Mouse (Mus musculus) MEL (cell line): Measurements from ENCODE around the gene Atxn7l3b.

Experiments
- CHD2 ChIP-seq: IDR thresholded peaks from 2 replicates; pipeline ENCODE4 v1.6.1; 2011; ENCODE audit warnings: low read length, improper control_type of control experiment
- CTCF ChIP-seq, 3 experiments: IDR thresholded peaks in 2 of 3; conservative IDR thresholded peaks in 1 of 3; 2 replicates each; pipeline ENCODE4 v1.5.1; 2011 to 2012; ENCODE audit warnings: low read length in 3 of 3, low read depth in 2 of 3, mild to moderate bottlenecking in 2 of 3, improper control_type of control experiment in 1 of 3, inconsistent platforms in 1 of 3, mixed read lengths in 1 of 3, moderate library complexity in 1 of 3; ENCODE audit not compliant: control insufficient read depth in 1 of 3, insufficient read depth in 1 of 3, poor library complexity in 1 of 3, severe bottlenecking in 1 of 3
- EP300 ChIP-seq, 2 experiments: IDR thresholded peaks; 2 replicates each; pipeline ENCODE4 v1.6.1; 2011; ENCODE audit warnings: improper control_type of control experiment in 2 of 2, low read length in 2 of 2, low read depth in 1 of 2, mild to moderate bottlenecking in 1 of 2
- ETS1 ChIP-seq: IDR thresholded peaks from 2 replicates; pipeline ENCODE4 v1.6.1; 2012; ENCODE audit warnings: low read depth, mild to moderate bottlenecking, inconsistent platforms, low read length, improper control_type of control experiment, moderate library complexity
- GATA1 ChIP-seq: IDR thresholded peaks from 2 replicates; pipeline ENCODE4 v1.6.1; 2011; ENCODE audit warnings: low read depth, low read length, improper control_type of control experiment
- MAZ ChIP-seq: IDR thresholded peaks from 2 replicates; pipeline ENCODE4 v1.6.1; 2012; ENCODE audit warnings: low read depth, mild to moderate bottlenecking, inconsistent platforms, low read length, improper control_type of control experiment
- MEF2A ChIP-seq: IDR thresholded peaks from 2 replicates; pipeline ENCODE4 v1.6.1; 2014; ENCODE audit warnings: low read depth, mild to moderate bottlenecking, inconsistent platforms, low read length, improper control_type of control experiment; ENCODE audit not compliant: poor library complexity, insufficient replicate concordance, severe bottlenecking; ENCODE audit errors: extremely low read depth
- NRF1 ChIP-seq: IDR thresholded peaks from 2 replicates; pipeline ENCODE4 v1.6.1; 2014; ENCODE audit warnings: low read depth, mild to moderate bottlenecking, inconsistent platforms, low read length, improper control_type of control experiment, moderate library complexity; ENCODE audit not compliant: poor library complexity, insufficient read depth, severe bottlenecking
- POLR2A ChIP-seq, 2 experiments: IDR thresholded peaks; 2 replicates each; pipeline ENCODE4 v1.6.1; 2011 to 2012; ENCODE audit warnings: low read length in 2 of 2, mild to moderate bottlenecking in 2 of 2, control low read depth in 1 of 2, improper control_type of control experiment in 1 of 2, low read depth in 1 of 2, moderate library complexity in 1 of 2; ENCODE audit not compliant: control insufficient read depth in 1 of 2, insufficient read depth in 1 of 2, poor library complexity in 1 of 2
- TAL1 ChIP-seq: IDR thresholded peaks from 2 replicates; pipeline ENCODE4 v1.6.1; 2012; ENCODE audit warnings: mild to moderate bottlenecking, inconsistent platforms, low read length, moderate library complexity, mixed read lengths
- TCF12 ChIP-seq: IDR thresholded peaks from 2 replicates; pipeline ENCODE4 v1.6.1; 2014; ENCODE audit warnings: low read depth, mild to moderate bottlenecking, inconsistent platforms, low read length, improper control_type of control experiment, moderate library complexity
- ZNF384 ChIP-seq: IDR thresholded peaks from 2 replicates; pipeline ENCODE4 v1.6.1; 2012; ENCODE audit warnings: low read depth, mild to moderate bottlenecking, inconsistent platforms, low read length, improper control_type of control experiment

DNA sequence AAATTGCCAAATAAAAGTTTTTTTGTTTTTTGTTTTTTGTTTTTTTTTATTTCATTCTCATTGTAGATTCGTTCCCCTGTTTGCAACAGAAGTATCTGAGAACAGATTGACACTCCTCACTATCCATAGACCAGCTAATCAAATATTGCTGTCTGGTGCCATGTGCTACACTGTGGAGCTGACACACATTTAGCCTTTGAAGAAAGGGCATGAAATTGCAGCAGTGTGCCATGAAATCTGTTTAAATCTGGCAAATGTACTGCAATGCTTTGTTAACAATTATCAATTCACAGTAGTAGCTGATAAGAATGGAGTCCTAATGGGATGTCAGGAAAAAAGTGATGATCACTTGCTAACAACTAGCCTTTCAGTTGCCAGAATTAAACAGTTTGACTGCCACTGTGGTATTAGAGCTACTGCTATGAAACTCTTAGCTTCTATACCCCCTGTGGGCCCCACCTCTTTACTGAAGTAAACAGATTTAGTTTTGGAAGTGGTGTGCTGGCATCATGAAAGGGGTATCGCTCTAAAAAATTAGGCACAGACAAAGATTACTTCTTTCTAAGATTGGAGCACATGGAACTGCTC, 41.3 kb upstream of the Atxn7l3b start:
- TF ChIP-seq ZNF384: no peak
- no peak for TF ChIP-seq NRF1
- TF ChIP-seq CTCF (IDR thresholded peaks at IDR 0.05 in 2 of 3, conservative IDR thresholded peaks at IDR 0.05 in 1 of 3; ENCODE audit: control insufficient read depth in 1 of 3, insufficient read depth in 1 of 3, low read depth in 2 of 3, low read length in 3 of 3, poor library complexity in 1 of 3, severe bottlenecking in 1 of 3): no peak
- no peak for TF ChIP-seq POLR2A (IDR thresholded peaks at IDR 0.05; ENCODE audit: control insufficient read depth in 1 of 2, insufficient read depth in 1 of 2, low read depth in 1 of 2, low read length in 2 of 2, poor library complexity in 1 of 2)
- no peak for TF ChIP-seq CHD2
- TF ChIP-seq MEF2A: no peak
- TF ChIP-seq EP300 (IDR thresholded peaks at IDR 0.05; ENCODE audit: low read depth in 1 of 2, low read length in 2 of 2): no peak
- no peak for TF ChIP-seq ETS1
- TF ChIP-seq GATA1: no peak
- TF ChIP-seq MAZ: no peak
- no peak for TF ChIP-seq TAL1
- TF ChIP-seq TCF12: no peak
